Mouse (Mus musculus) heart, postnatal 0 days (tissue): ENCODE results near the gene Cgnl1.

ENCODE experiments used
- CTCF ChIP-seq: IDR thresholded peaks from 2 replicates; pipeline ENCODE4 v1.5.1; 2016; ENCODE audit warnings: antibody characterized with exemption, control low read depth, low read depth
- EP300 ChIP-seq: IDR thresholded peaks from 2 replicates; pipeline ENCODE4 v1.6.1; 2016; ENCODE audit warnings: antibody characterized with exemption, low read depth

- TF ChIP-seq CTCF (no peak), EP300 (no peak)
Observed at GRCm38 (mm10) chr9:71665493-71665892, 105.9 kb downstream of the Cgnl1 start.
